Mouse (Mus musculus): ENCODE data around the gene Fbrs. TPM values are rescaled to one million over a fixed set of nuclear protein-coding genes. Genes with fewer than 3 reads are reported as not detected.

The Fbrs gene
- total RNA-seq, 1 experiment from 2014 or later: 30.3 TPM

- ATAC-seq (replicated peaks; ENCODE audit: low read depth, poor library complexity, severe bottlenecking): no peak
These were observed 34.0 kb downstream of the Fbrs start for GRCm38 (mm10) chr7:127513016-127513390.

- ATAC-seq (replicated peaks; ENCODE audit: low read depth, poor library complexity, severe bottlenecking): no peak
These were observed 34.8 kb downstream of the Fbrs start for GRCm38 (mm10) chr7:127513781-127514180.

DNA sequence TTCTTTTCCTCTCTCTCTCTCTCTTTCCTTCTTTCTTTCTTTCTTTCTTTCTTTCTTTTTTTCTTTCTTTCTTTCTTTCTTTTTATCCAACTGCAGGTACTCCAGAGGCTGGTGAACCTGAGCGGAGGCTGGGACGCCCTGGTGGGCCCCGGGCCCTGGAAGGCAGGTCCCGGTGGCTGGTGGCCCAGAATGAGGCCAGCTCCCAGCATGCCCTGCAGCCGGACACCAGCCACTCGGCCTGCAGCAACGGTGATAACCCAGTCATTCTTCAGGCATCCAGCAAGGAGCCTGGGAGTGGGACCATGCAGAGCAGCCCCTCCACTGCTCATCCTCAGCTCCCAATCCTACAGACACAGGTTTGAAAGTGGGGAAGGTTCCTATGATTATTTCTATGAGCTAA is 36.8 kb downstream of the Fbrs start:
- ATAC-seq (replicated peaks; ENCODE audit: low read depth, poor library complexity, severe bottlenecking): no peak

GRCm38 (mm10) chr7:127516344-127516743 is 37.3 kb downstream of the Fbrs start:
- ATAC-seq (replicated peaks; ENCODE audit: low read depth, poor library complexity, severe bottlenecking): no peak

DNA sequence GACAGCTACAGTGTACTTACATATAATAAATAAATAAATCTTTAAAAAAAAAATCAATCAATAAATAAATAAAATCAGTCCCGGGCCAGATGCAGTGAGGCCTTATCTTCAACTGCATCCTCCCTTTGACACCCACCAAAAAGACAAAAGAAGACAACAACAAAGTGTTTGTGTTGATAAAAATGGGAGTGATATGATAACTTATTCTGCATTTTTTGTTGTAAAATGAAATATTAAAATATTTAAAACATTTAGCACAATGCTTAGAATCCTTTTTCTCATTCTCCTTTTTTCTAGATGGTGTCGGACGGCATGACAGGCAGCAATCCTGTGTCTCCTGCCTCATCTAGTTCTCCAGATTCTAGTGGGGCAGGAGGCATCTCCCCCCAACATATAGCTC is 40.3 kb downstream of the Fbrs start, which contains the start of gene Gm42715:
TSS of gene Gm42715 (plus strand) at position 301 of the 400 bp plus-strand sequence.
- no peak for ATAC-seq (replicated peaks; ENCODE audit: low read depth, poor library complexity, severe bottlenecking)

Other genes with a start within 250 kb of the Fbrs start
- 20.8 and 29.9 TPM in 2 replicates for gene Zfp553, start 246.1 kb upstream of the Fbrs start, total RNA-seq (2017)
- 62.7 and 63.2 TPM in 2 replicates for gene Sept1, start 246.1 kb upstream of the Fbrs start, total RNA-seq (2017)
- gene Zfp771, start 234.9 kb upstream of the Fbrs start, total RNA-seq (2017): 6.3 and 8.9 TPM in 2 replicates
- gene Dctpp1, start 218.5 kb upstream of the Fbrs start, total RNA-seq (2017): 85.1 and 88.3 TPM in 2 replicates
- 99.1 and 102 TPM in 2 replicates for gene Sephs2, start 205.1 kb upstream of the Fbrs start, total RNA-seq (2017)
- 26.1 and 31.6 TPM in 2 replicates for gene Itgal, start 182.9 kb upstream of the Fbrs start, total RNA-seq (2017)
- 5.1 and 6.8 TPM in 2 replicates for gene Zfp768, start 133.6 kb upstream of the Fbrs start, total RNA-seq (2017)
- 5.1 and 12.0 TPM in 2 replicates for gene Zfp747, start 103.1 kb upstream of the Fbrs start, total RNA-seq (2017)
- gene 9130019O22Rik, start 92.0 kb upstream of the Fbrs start, total RNA-seq (2017): 4.8 and 7.2 TPM in 2 replicates
- gene E430018J23Rik, start 85.6 kb upstream of the Fbrs start, total RNA-seq (2017): 9.7 and 11.2 TPM in 2 replicates
- gene Zfp764, start 72.4 kb upstream of the Fbrs start, total RNA-seq (2017): 9.2 and 13.0 TPM in 2 replicates
- 7.7 and 11.5 TPM in 2 replicates for gene Zfp688, start 57.1 kb upstream of the Fbrs start, total RNA-seq (2017)
- 3.1 and 4.8 TPM in 2 replicates for gene Zfp689, start 30.0 kb upstream of the Fbrs start, total RNA-seq (2017)
- gene Prr14, start 19.6 kb upstream of the Fbrs start, total RNA-seq (2017): 19.0 and 33.8 TPM in 2 replicates
- gene Srcap, start 32.8 kb downstream of the Fbrs start, total RNA-seq (2017): 33.8 and 62.1 TPM in 2 replicates
- gene Gm42715, start 40.4 kb downstream of the Fbrs start, total RNA-seq (2017): 11.2 and 11.9 TPM in 2 replicates
- 2.8 and 5.9 TPM in 2 replicates for gene Tmem265, start 82.2 kb downstream of the Fbrs start, total RNA-seq (2017)
- gene Phkg2, start 94.1 kb downstream of the Fbrs start, total RNA-seq (2017): 18.3 and 31.8 TPM in 2 replicates
- 0.68 and 1.1 TPM in 2 replicates for gene Ccdc189, start 109.4 kb downstream of the Fbrs start, total RNA-seq (2017)
- gene Rnf40, start 109.6 kb downstream of the Fbrs start, total RNA-seq (2017): 55.9 and 57.4 TPM in 2 replicates
- 12.9 and 39.4 TPM in 2 replicates for gene Zfp629, start 136.6 kb downstream of the Fbrs start, total RNA-seq (2017)
- 54.4 and 68.0 TPM in 2 replicates for gene Bcl7c, start 229.7 kb downstream of the Fbrs start, total RNA-seq (2017)
- gene Ctf1, start 233.5 kb downstream of the Fbrs start, total RNA-seq (2017): 0.14 TPM in 1 of 2 replicates, not detected in the other